Mouse (Mus musculus) kidney, adult 2 months (tissue): ENCODE data around the gene Tmem131.

Experiments used
- CTCF ChIP-seq: fragments of 200-500 bp; conservative IDR thresholded peaks from 2 replicates; pipeline ENCODE4 v1.5.1; 2011; ENCODE audit warnings: low read depth, mild to moderate bottlenecking, control low read depth, low read length, moderate library complexity, mixed read lengths; ENCODE audit not compliant: insufficient read depth, insufficient read length
- POLR2A ChIP-seq: fragments of 200-500 bp; IDR thresholded peaks from one replicate; pipeline ENCODE4 v1.6.1; 2011; ENCODE audit warnings: low read depth, low read length, control low read depth

DNA sequence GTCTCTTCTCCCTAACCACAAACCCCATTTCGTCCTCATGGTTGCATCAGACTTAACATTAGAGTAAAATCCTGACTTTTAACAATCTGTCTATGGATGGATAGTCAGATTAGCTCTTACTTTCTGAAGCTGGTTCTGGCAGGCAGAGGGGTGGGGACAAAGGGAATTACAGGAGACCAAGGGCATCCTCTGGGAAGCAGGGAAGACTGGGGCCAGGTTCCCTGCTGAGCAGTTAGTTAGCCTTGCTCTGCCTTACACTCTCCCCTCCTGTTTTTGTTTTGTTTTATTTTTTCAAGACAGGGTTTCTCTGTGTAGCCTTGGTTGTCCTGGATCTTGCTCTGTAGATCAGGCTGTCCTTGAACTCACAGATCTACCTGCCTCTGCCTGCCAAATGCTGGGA lies 173.5 kb downstream of the Tmem131 start:
- no peak for TF ChIP-seq CTCF
- TF ChIP-seq POLR2A, result no peak
